Mouse (Mus musculus) fat pad, adult 2 months (tissue): Measurements from ENCODE around the gene Tex14.
"Not testable (repeated sequence)": the region's sequence is repeated elsewhere in the genome, so short reads cannot be mapped to it uniquely, and the experiment has no call there.

Experiments used
- DNase-seq: peaks from one replicate; pipeline ENCODE4 v3.0.0-alpha.2; 2011; ENCODE audit warnings: low read depth, low spot score; ENCODE audit errors: extremely low read depth

Tex14 gene

DNA sequence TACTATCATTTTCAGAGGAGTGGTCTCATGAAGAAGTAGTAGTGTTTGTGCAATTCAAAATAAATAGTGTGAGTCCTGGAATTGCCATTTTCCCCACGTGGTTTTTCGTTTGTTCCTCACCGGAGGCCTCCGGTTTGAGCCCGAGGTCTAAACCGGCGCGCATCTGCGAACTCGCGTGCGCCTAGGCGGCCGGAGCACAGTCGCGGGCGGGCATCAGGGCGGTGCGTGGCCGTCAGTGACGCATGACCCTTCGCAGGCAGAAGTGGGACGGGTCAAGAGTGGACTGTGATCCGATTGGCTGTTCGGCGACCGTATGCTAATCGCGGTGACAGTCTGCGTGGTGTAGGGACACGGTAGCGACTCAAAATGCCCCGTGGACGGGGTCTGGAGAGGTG is 43.2 kb downstream of the Tex14 start:
- not testable (repeated sequence) for DNase-seq

DNA sequence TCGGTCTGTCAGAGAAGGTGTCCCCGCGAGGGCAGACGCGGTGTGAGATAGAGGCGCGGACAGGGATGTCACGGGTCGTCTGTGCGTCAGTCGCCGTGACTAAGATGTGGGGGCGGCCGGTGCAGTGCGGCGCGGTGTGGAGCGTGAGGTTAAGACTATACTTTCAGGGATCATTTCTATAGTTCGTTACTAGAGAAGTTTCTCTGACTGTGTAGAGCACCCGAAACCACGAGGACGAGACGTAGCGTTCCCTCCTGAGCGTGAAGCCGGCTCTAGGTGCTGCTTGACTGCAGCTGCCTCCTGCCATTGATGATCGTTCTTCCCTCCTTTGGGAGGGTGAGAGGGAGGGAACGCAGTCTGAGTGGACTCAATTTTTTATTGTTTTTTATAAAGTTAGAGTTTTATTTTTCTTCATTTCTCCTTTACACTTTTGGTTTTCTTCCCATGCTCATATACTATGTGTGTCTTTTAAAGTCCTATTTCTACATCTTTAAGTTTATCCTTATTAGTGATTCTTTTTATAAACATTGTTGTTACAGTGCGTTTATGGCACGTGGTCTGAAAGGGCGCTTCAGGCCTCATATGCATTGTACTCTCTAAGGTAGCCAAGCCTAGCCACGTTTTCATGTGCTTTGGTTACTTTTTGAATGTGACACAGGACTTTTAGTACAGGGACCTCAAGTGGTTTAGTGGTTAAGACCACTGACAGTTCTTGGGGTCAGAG is 43.8 kb downstream of the Tex14 start:
- not testable (repeated sequence) for DNase-seq

DNA sequence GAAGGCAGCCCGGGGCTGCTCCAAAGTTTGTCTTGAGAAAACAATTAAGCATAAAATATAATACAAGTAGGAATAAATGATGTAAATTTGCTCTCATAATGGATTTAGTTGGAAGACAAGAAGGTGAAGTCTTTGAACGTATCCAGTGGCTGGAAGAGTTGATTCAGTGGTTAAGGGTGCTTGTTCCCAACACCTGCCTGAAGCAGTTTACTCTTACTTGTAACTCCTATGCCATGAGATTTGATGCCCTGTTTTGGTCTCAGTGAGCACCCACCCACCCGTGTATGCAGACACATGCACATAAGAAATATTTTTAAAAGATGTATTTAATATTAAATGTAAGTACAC is 44.3 kb downstream of the Tex14 start:
- no peak for DNase-seq

DNA sequence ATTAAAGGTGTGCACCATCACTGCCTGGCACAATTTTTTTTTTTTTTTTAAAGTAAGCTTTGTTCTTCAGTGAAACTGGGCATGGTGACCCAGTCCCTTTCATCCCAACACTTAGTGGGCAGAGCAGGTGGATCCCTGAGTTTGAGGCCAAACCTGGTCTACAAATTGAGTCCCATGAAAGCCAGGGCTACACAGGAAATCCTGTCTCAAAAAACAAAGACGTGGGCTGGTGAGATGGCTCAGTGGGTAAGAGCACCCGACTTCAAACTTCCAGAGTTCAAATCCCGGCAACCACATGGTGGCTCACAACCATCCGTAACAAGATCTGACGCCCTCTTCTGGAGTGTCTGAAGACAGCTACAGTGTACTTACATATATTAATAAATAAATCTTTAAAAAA is 45.0 kb downstream of the Tex14 start:
- DNase-seq = not testable (repeated sequence)

DNA sequence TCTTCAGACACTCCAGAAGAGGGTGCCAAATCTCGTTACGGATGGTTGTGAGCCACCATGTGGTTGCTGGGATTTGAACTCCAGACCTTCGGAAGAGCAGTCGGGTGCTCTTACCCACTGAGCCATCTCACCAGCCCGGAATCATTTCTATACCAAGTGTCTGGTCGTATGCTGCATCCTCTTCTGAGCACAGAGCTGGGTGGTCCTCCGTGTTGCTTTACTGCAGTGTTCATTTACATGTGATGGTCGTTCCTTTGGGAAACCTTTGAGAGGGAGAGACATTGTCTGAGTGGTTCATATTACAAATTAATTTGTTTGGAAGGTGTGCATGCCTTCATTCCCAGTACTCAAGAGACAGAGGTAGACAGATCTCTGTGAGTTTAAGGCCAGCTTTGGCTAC is 47.9 kb downstream of the Tex14 start:
- not testable (repeated sequence) for DNase-seq

DNA sequence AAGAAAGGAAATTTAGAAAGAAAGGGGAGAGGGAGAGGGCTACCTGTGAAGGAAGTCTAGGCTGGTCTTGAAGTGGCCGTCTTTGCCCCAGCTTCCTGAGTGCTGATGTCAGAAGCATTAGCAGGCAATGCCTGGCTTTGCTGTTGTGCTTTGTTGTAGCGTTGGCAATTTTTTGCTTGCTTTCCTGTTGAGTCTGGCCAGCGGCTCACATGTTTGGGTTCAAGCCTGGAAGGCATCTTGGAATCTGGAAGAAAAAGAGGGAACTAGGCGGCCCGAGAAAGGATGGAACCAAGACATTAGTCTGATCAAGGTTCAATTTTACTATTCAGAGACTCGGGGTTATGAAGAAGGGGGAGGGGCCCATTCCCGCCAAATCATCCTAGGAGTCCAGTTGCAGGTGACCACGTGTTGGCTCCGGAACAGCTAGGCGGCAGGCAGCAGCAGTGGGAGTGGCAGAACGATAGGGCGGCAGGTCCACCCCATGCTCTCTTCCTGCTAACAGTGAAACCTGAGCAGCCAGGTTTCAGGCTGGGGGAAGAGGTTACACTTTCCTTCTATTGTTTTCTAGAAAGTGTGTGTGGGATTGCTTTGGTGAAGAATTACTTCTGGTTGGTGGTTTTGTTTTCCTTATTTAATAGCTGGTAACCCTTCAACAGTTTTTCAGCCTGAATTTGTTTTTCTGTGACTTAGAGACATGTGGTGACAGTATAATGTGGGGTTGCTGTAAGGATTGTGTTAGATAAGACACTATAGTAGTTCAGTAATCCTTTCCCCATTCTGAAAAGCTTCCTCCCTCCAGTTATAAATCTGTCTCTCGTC is 48.6 kb downstream of the Tex14 start:
- DNase-seq = no peak

DNA sequence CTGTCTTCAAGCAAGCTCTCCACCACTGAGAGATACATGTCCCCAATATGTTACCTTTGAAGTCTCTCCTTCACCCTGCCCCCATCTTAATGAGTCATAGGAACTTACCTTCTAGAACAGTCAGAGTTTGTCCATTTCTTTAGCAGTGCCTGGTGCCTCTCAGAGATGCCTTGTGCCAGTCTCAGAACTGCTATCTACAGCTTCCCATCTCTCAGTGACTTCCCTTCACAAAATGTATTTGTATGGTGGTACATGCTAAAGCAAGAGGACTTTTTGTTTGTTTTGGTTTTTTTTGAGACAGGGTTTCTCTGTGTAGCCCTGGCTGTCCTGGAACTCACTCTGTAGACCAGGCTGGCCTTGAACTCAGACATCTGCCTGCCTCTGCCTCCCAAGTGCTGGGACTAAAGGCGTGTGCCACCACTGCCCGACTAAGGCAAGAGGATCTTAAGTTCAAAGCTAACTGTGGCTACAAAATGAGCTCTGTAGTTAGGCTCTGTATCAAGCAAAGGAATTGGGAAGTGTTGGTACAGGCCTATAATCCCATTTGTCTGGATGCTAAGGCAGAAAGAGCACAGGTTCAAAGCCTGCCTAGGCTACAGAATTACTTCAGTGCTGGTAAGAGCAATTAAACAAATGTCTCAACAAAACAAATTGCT is 49.3 kb downstream of the Tex14 start:
- no peak for DNase-seq

DNA sequence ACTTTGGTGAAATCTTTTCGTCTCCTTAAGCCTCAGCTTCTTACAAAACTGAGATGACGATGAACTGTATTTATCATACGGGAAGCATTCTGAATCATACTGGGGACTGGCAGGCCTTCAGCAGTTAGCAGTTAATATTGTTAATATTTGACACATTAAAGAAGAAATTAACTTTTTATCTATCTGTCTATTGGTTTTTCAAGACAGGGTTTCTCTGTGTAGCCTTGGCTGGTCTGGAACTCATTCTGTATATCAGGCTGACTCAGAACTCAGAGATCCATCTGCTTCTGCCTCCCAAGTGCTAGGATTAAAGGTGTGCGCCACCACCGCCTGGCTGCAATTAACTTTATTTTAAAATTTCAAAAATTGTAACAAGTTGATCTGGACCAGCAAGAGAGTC is 50.7 kb downstream of the Tex14 start:
- DNase-seq = no peak

DNA sequence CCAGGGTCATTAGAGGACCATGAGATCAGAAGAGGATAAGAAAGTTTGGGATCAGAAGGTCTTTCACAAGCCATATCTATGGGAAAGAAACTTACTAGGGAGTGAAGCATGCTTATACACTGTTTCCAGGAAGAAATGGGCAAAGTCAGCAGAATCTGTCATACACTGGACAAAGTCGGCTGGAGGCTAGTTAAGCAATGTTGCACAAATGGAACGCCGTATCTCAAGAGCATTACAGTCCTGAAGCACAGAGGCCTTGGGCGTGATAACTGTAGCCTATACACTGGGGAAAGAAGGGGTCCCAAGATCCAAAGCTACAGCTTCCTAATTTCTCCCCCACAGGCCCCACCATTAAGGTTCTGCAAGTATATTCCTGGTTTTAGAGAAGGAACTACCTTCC is 51.1 kb downstream of the Tex14 start:
- DNase-seq = no peak

DNA sequence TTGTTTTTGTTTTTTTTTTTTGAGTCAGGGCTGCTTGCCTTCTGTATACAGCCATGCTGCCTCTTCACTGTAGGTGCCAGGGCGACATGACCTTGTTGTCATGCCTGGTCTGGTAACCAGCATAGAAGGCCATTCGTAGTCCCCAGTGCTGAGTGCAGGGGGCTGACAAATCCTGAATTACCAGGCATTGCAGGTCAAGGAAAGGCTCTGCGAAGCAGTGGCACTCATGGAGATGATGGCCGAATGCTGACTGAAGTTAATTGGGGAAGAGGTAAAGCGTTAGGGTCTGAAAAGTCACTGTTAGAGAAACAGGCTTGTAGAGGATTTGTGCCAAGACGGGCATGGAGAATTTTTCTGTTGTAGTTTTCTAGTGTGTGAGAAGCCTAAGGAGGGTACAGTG is 55.7 kb downstream of the Tex14 start:
- DNase-seq = no peak

DNA sequence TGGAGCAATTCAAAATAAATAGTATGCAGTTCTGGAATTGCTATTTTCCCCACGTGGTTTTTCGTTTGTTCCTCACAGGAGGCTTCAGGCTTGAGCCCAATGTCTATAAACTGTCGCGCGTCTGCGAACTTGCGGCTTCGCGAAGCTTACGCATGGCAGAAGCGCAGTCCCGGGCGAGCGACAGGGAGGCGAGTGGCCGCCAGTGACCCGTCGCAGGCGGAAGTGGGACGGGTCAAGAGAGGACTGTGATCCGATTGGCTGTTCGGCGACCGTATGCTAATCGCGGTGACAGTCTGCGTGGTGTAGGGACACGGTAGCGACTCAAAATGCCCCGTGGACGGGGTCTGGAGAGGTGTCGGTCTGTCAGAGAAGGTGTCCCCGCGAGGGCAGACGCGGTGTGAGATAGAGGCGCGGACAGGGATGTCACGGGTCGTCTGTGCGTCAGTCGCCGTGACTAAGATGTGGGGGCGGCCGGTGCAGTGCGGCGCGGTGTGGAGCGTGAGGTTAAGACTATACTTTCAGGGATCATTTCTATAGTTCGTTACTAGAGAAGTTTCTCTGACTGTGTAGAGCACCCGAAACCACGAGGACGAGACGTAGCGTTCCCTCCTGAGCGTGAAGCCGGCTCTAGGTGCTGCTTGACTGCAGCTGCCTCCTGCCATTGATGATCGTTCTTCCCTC is 57.1 kb downstream of the Tex14 start:
- DNase-seq = not testable (repeated sequence)

DNA sequence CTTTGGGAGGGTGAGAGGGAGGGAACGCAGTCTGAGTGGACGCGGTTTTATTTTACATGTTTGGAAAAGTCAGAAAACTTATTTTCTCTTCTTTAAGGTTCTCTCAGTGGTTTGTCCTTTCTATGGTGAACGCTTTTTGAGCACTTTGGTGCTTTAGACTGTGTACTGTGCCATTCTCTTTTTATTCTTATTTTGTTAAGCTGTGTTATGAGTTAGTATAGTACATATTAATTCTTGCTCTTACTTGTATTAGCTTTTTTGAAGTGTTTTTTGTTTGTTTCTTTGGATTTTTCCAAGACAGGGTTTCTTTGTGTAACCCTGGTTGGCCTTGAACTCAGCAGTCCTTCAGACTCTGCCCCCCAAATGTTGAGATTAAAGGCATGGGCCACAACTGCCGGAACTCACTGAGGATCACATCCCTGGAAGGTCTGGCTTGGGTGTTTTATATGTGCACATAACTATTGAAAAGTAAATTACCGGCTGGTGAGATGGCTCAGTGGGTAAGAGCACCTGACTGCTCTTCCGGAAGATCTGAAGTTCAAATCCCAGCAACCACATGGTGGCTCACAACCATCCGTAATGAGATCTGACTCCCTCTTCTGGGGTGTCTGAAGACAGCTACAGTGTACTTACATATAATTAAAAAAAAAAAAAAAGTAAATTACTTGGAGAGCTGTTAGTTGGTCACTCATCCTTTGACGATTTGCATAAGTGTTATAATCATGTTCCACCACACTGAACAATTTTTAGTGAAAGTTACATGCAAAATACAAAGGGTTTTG is 57.8 kb downstream of the Tex14 start:
- no peak for DNase-seq

DNA sequence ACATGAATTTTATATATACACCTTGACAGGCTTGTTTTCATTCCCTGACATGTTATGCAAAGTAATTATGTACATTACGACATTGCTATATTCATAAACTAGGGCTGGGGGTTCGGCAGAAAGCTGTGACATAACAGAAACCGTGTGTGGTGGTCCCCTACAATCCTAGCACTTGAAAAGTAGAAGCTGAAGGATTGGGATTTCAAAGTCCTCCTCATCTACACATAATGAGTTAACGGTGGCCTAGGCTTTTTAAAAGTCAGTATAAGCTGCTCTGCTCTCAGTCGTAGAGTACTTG is 58.3 kb downstream of the Tex14 start:
- no peak for DNase-seq

DNA sequence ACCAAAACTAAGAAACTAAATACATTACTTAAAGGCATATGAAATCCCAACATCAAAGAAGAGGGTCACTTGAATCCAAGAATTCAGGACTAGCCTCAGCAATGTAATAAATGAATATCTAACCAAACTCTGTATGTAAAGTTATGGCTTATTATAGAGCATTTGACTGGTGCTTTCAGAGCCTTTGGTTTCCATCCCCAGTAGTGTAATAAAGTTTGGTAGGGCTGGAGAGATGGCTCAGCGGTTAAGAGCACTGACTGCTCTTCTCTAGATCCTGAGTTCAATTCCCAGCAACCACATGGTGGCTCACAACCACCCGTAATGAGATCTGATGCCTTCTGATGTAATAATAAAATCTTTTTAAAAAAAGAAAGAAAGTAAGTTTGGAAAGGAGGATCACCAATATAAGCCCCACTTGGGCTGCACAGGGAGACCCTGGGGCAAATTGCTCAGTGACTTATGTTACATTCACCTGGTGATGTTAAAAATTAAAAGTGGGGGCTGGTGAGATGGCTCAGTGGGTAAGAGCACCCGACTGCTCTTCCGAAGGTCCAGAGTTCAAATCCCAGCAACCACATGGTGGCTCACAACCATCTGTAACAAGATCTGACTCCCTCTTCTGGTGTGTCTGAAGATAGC is 59.0 kb downstream of the Tex14 start:
- DNase-seq = not testable (repeated sequence)

DNA sequence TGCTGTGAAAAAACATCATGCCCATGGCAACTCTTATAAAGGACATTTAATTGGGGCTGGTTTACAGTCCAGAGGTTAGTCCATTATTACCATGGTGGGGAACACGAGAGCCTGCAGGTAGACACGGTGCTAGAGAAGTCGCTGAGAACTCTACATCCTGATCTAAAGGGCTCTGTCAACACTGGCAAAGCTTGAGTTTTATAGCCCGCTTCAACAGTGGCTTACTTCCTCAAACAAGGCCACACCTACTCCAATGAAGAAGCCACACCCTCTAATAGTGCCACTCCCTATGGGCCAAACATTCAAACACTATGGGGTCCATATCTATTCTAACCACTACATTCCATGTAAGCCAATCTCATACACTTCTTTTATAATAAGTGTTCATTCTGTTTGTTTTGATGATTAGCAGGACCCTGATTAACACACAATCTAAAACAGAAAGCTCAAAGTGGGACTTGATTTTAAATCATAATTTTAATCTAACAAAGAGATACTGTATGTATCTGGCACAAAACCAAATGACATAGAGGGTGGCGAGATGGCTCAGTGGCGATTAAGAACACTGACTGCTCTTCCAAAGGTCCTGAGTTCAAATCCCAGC is 61.2 kb downstream of the Tex14 start:
- no peak for DNase-seq

DNA sequence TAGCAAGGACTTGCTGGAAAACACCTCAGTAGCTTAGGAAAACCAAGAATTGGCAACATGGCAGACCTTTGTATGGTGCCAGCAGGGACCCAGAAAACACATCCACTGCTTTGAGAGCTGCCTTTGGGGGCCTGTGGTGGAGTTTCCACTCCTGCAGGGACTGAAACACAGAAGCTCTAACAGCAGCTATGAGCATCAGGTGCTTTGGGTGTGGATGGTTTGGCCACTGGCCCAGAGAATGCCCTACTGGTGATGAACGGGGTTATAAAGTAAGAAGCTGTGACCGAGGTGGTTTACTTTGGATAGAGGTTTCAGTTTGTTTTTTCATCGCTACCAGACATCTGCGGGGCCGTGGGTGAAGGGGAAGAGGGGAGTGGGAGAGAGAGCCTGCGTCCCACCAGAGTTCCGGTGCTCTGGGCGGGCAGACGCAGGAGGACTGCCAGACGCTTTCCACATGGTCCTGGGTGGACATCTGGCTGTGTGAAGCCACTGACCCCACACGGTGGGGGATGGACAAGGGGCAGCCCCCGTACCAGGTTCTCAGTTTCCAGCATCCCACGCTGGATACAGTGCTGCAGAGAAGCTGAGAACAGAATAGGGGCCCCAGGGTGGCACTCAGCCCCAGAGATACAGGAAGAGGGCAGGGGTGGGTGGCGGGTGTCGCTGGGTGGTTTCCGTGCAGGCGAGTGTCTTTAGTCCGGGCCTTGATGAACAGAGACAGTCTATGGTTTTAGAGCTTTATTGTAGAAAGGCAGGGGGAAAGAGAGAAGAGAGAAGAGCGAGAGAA is 62.8 kb downstream of the Tex14 start:
- no peak for DNase-seq

DNA sequence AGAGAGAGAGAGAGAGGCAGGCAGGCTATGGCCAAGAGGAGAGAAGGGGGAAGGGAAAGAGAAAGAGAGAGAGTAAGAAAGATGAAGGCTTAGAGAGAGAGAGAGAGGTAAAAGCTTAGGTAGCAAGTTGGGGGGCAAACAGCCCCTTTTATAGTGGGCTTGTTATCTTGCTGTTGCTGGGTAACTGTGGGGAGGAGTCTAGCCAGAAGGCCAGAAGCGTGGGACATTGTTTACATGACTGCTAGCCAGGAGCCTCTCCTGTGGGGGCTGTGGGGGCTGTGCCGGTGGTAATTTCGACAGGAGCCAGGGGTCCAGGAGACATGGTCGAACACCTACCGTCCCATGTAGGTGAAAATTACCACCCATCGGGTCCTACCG is 63.4 kb downstream of the Tex14 start:
- DNase-seq = no peak

DNA sequence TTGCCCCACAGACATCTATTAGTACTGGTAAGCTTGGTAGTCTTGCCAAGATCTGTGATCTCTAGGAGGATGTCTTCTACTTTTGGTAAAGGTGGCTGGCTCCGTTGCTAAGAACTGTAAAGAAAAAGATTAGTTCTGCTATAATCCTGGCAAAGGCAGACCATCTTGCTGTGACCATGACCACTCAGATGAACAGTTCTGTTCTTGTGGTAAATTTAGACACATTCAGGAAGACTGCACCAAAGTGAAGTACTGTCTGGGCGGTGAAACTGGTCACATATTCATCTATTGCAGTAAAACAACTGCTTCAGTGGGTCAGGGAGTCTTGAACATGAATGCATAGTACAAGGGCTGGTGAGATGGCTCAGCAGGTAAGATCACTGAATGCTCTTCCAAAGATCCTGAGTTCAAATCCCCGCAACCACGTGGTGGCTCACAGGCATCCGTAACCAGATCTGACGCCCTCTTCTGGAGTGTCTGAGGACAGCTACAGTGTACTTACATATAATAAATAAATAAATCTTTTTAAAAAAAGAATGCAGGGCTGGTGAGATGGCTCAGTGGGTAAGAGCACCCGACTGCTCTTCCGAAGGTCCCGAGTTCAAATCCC is 63.9 kb downstream of the Tex14 start:
- DNase-seq = no peak
